Mouse (Mus musculus): ENCODE measurements around the gene Dmap1.

DNA sequence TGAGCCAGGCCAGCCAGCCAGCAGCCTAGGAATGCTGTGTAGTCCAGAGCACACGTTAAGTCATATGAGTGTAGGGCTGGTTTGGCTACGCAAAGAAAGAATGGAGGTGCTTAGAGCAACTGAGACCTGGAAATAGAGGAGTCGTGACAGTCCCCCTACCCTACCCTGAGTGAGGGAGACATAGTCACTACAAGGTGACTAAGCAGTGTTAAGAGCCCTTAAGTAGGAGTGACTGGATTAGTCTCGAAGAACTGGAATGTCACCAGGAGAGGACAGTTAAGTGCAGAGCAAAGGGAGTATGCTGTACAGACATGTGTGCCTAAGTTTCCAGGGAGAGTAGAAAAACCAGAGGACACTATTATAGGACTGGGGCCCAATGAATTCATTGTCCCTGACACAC is 45.9 kb downstream of the Dmap1 start:
- TF ChIP-seq CTCF (IDR thresholded peaks at IDR 0.05; ENCODE audit: low read depth, low read length), result no peak
- no peak for TF ChIP-seq POLR2A (IDR thresholded peaks at IDR 0.05; ENCODE audit: borderline replicate concordance, low read depth, low read length)
